Mouse (Mus musculus) midbrain, embryonic 10.5 days (tissue): ENCODE measurements around the gene Gm11938. TPM values are rescaled to one million over a fixed set of nuclear protein-coding genes. Genes with fewer than 3 reads are reported as not detected.
"Not testable (repeated sequence)": the region's sequence is repeated elsewhere in the genome, so short reads cannot be mapped to it uniquely, and the experiment has no call there.

ENCODE experiments used
- DNase-seq: peaks from one replicate; pipeline ENCODE4 v3.0.0-alpha.2; 2017; ENCODE audit warnings: low spot score
- H3K27ac ChIP-seq: fragments of 300-500 bp; sonication (generic); replicated peaks from 2 replicates; pipeline ENCODE4 v1.5.1; 2016; ENCODE audit warnings: mild to moderate bottlenecking
- H3K27me3 ChIP-seq: fragments of 300-500 bp; sonication (generic); 2 replicates; pipeline ENCODE4 v1.6.1; 2016; ENCODE audit warnings: low read depth, mild to moderate bottlenecking; ENCODE audit not compliant: poor library complexity, severe bottlenecking
- H3K36me3 ChIP-seq: fragments of 300-500 bp; sonication (generic); 2 replicates; pipeline ENCODE4 v1.6.1; 2016; ENCODE audit warnings: mild to moderate bottlenecking, moderate library complexity
- H3K4me1 ChIP-seq: fragments of 300-500 bp; sonication (generic); 2 replicates; pipeline ENCODE4 v1.6.1; 2016
- H3K4me3 ChIP-seq: fragments of 300-500 bp; sonication (generic); 2 replicates; pipeline ENCODE4 v1.5.1; 2016; ENCODE audit warnings: mild to moderate bottlenecking, moderate library complexity
- H3K9me3 ChIP-seq: fragments of 300-500 bp; sonication (generic); replicated peaks from 2 replicates; pipeline ENCODE4 v1.6.1; 2016; ENCODE audit warnings: mild to moderate bottlenecking
- WGBS: fragments of 180-500 bp; shearing (Covaris S2); methylation state at CpG from one replicate; pipeline ENCODE4 v1.1.7; 2016; 5-methylcytosine and 5-hydroxymethylcytosine counted together
- polyA plus RNA-seq: library from polyadenylated mRNA; unstranded; fragments of >200 nt; fragmentation: Nextera tagmentation; extraction: Ambion mirVana; gene quantifications from 2 replicates; pipeline ENCODE4 v1.2.1, GENCODE M21; 2016

The Gm11938 gene
- polyA plus RNA-seq, 1 experiment from 2014 or later = not detected

- H3K27ac ChIP-seq, H3K36me3 ChIP-seq, H3K9me3 ChIP-seq, H3K27me3 ChIP-seq, H3K4me3 ChIP-seq, H3K4me1 ChIP-seq, DNase-seq: not testable (repeated sequence)
- WGBS = 81% methylated on average over 2 of the region's 2 CpGs
Observed at GRCm38 (mm10) chr11:99610089-99610488, 7.0 kb upstream of the Gm11938 start, which contains the start of gene Gm11937. Gene Gm11937, minus strand, starts transcription at chr11:99610189.

GRCm38 (mm10) chr11:99609126-99609525, 6.0 kb upstream of the Gm11938 start:
- no peaks in the 10 kb centered on the region for H3K9me3 ChIP-seq
- no peak for DNase-seq
- WGBS = 79% methylated on average over 1 of the region's 1 CpGs
- H3K27me3 ChIP-seq = no peaks in the 10 kb centered on the region
- no peaks in the 10 kb centered on the region for H3K4me1 ChIP-seq
- H3K27ac ChIP-seq = no peak overlapping the region
- H3K36me3 ChIP-seq = no peaks in the 10 kb centered on the region
- no peak overlapping the region for H3K4me3 ChIP-seq

GRCm38 (mm10) chr11:99597742-99598141, 5.4 kb downstream of the Gm11938 start, which contains the start of gene Krtap9-3:
Gene Krtap9-3, minus strand, starts transcription at chr11:99598105.
- H3K27me3 ChIP-seq, H3K4me1 ChIP-seq, H3K27ac ChIP-seq, H3K4me3 ChIP-seq, DNase-seq, H3K36me3 ChIP-seq, H3K9me3 ChIP-seq: not testable (repeated sequence)
- 87% methylated on average over 6 of the region's 6 CpGs for WGBS

- WGBS = 86% methylated on average over 6 of the region's 6 CpGs
- no peak within 1 kb of the TSS for H3K27ac ChIP-seq
- no peak within 1 kb of the TSS for H3K4me3 ChIP-seq
- H3K27me3 ChIP-seq = no peaks in the 10 kb centered on the region
- no peaks in the 10 kb centered on the region for H3K9me3 ChIP-seq
- DNase-seq = no peak
- no peaks in the 10 kb centered on the region for H3K4me1 ChIP-seq
- no peaks in the 10 kb centered on the region for H3K36me3 ChIP-seq
Observed at GRCm38 (mm10) chr11:99590981-99591380, 12.1 kb downstream of the Gm11938 start, which contains the start of gene Krtap1-3. Gene Krtap1-3, minus strand, starts transcription at chr11:99591339.

GRCm38 (mm10) chr11:99585096-99585495, 18.0 kb downstream of the Gm11938 start:
- H3K4me3 ChIP-seq = no peak overlapping the region
- H3K27me3 ChIP-seq = no peaks in the 10 kb centered on the region
- H3K9me3 ChIP-seq = no peaks in the 10 kb centered on the region
- DNase-seq = no peak
- WGBS = 93% methylated on average over 7 of the region's 7 CpGs
- no peak overlapping the region for H3K27ac ChIP-seq
- H3K36me3 ChIP-seq = no peaks in the 10 kb centered on the region
- H3K4me1 ChIP-seq = no peaks in the 10 kb centered on the region

GRCm38 (mm10) chr11:99583245-99583704, 19.8 kb downstream of the Gm11938 start, which contains the start of gene Krtap1-4:
Gene Krtap1-4, minus strand, starts transcription at chr11:99583654.
- Histone ChIP-seq H3K27ac (no peak within 1 kb of the TSS), H3K27me3 (no peaks in the 10 kb centered on the region), H3K4me1 (no peaks in the 10 kb centered on the region), H3K9me3 (no peaks in the 10 kb centered on the region), H3K36me3 (no peaks in the 10 kb centered on the region), H3K4me3 (no peak within 1 kb of the TSS)
- 87% methylated on average over 5 of the region's 5 CpGs for WGBS
- DNase-seq = no peak

GRCm38 (mm10) chr11:99581564-99581963, 21.5 kb downstream of the Gm11938 start:
- Histone ChIP-seq H3K4me1 (no peaks in the 10 kb centered on the region), H3K36me3 (no peaks in the 10 kb centered on the region), H3K4me3 (no peak overlapping the region), H3K9me3 (no peaks in the 10 kb centered on the region), H3K27ac (no peak overlapping the region), H3K27me3 (no peaks in the 10 kb centered on the region)
- DNase-seq = no peak
- 90% methylated on average over 6 of the region's 6 CpGs for WGBS

GRCm38 (mm10) chr11:99581051-99581450, 22.1 kb downstream of the Gm11938 start:
- WGBS = 93% methylated on average over 5 of the region's 5 CpGs
- no peak for DNase-seq
- Histone ChIP-seq H3K27ac (no peak overlapping the region), H3K27me3 (no peaks in the 10 kb centered on the region), H3K36me3 (no peaks in the 10 kb centered on the region), H3K9me3 (no peaks in the 10 kb centered on the region), H3K4me3 (no peak overlapping the region), H3K4me1 (no peaks in the 10 kb centered on the region)

GRCm38 (mm10) chr11:99580636-99581035, 22.5 kb downstream of the Gm11938 start, which contains the start of gene Krtap1-5:
Gene Krtap1-5, minus strand, starts transcription at chr11:99581016.
- Histone ChIP-seq H3K27ac (no peak within 1 kb of the TSS), H3K27me3 (no peaks in the 10 kb centered on the region), H3K4me3 (no peak within 1 kb of the TSS), H3K36me3 (no peaks in the 10 kb centered on the region), H3K9me3 (no peaks in the 10 kb centered on the region), H3K4me1 (no peaks in the 10 kb centered on the region)
- WGBS = 83% methylated on average over 6 of the region's 6 CpGs
- no peak for DNase-seq

- H3K27ac ChIP-seq = no peak overlapping the region
- DNase-seq = peak; percentile 83
- WGBS = 5% methylated on average over 7 of the region's 7 CpGs
- peaks cover 15% of the 10 kb centered on the region for H3K4me1 ChIP-seq
- H3K36me3 ChIP-seq = no peaks in the 10 kb centered on the region
- H3K9me3 ChIP-seq = no peaks in the 10 kb centered on the region
- H3K4me3 ChIP-seq = peak overlapping the region; percentile 12; the same call in 1 of the 2 replicates
- no peaks in the 10 kb centered on the region for H3K27me3 ChIP-seq
Observed at GRCm38 (mm10) chr11:99574106-99574505, 29.0 kb downstream of the Gm11938 start.

- H3K4me3 ChIP-seq = no peak overlapping the region
- 19% methylated on average over 4 of the region's 4 CpGs for WGBS
- peaks cover 15% of the 10 kb centered on the region for H3K4me1 ChIP-seq
- no peaks in the 10 kb centered on the region for H3K9me3 ChIP-seq
- no peak overlapping the region for H3K27ac ChIP-seq
- no peaks in the 10 kb centered on the region for H3K36me3 ChIP-seq
- DNase-seq = no peak
- H3K27me3 ChIP-seq = no peaks in the 10 kb centered on the region
Observed at GRCm38 (mm10) chr11:99573164-99573563, 29.9 kb downstream of the Gm11938 start.

- H3K4me3 ChIP-seq = no peak within 1 kb of the TSS
- 93% methylated on average over 7 of the region's 7 CpGs for WGBS
- H3K36me3 ChIP-seq = no peaks in the 10 kb centered on the region
Observed at GRCm38 (mm10) chr11:99566530-99566929, 36.6 kb downstream of the Gm11938 start, which contains the start of gene Krtap3-1. Gene Krtap3-1, minus strand, starts transcription at chr11:99566630.

GRCm38 (mm10) chr11:99562580-99562979, 40.5 kb downstream of the Gm11938 start:
- no peaks in the 10 kb centered on the region for H3K36me3 ChIP-seq
- no peak for DNase-seq
- no peaks in the 10 kb centered on the region for H3K4me1 ChIP-seq
- 87% methylated on average over 6 of the region's 6 CpGs for WGBS
- H3K27me3 ChIP-seq = no peaks in the 10 kb centered on the region
- no peaks in the 10 kb centered on the region for H3K9me3 ChIP-seq
- H3K27ac ChIP-seq = no peak overlapping the region
- H3K4me3 ChIP-seq = no peak overlapping the region

More at GRCm38 (mm10) chr11:99566530-99566929, 36.6 kb downstream of the Gm11938 start, which contains the start of gene Krtap3-1:
- H3K27me3 ChIP-seq = no peaks in the 10 kb centered on the region
- H3K9me3 ChIP-seq = no peaks in the 10 kb centered on the region
- H3K4me1 ChIP-seq = no peaks in the 10 kb centered on the region
- no peak within 1 kb of the TSS for H3K27ac ChIP-seq
- no peak for DNase-seq
